Mouse (Mus musculus) embryonic facial prominence, embryonic 15.5 days (tissue): ENCODE data around the gene Ift20. TPM values are rescaled to one million over a fixed set of nuclear protein-coding genes. Genes with fewer than 3 reads are reported as not detected.

Experiments
- ATAC-seq: fragments of 200-750 bp; cut with Nextera tagmentation; 2 replicates; pipeline ENCODE4 v1.8.0; 2017; ENCODE audit warnings: low read depth, moderate TSS enrichment; ENCODE audit not compliant: insufficient number of reproducible peaks, low FRiP score, low TSS enrichment
- H3K27ac ChIP-seq: fragments of 300-500 bp; sonication (generic); replicated peaks from 2 replicates; pipeline ENCODE4 v1.5.1; 2015; ENCODE audit warnings: mild to moderate bottlenecking, inconsistent platforms
- H3K27me3 ChIP-seq: fragments of 300-500 bp; sonication (generic); 2 replicates; pipeline ENCODE4 v1.6.1; 2015; ENCODE audit warnings: inconsistent platforms
- H3K36me3 ChIP-seq: fragments of 300-500 bp; sonication (generic); 2 replicates; pipeline ENCODE4 v1.6.1; 2015; ENCODE audit warnings: mild to moderate bottlenecking, inconsistent platforms
- H3K4me1 ChIP-seq: fragments of 300-500 bp; sonication (generic); 2 replicates; pipeline ENCODE4 v1.6.1; 2015; ENCODE audit warnings: inconsistent platforms
- H3K4me2 ChIP-seq: fragments of 300-500 bp; sonication (generic); replicated peaks from 2 replicates; pipeline ENCODE4 v1.6.1; 2015; ENCODE audit warnings: mild to moderate bottlenecking, inconsistent platforms
- H3K4me3 ChIP-seq: fragments of 300-500 bp; sonication (generic); replicated peaks from 2 replicates; pipeline ENCODE4 v1.5.1; 2015; ENCODE audit warnings: mild to moderate bottlenecking, inconsistent platforms
- H3K9ac ChIP-seq: fragments of 300-500 bp; sonication (generic); 2 replicates; pipeline ENCODE4 v1.6.1; 2015; ENCODE audit warnings: inconsistent platforms
- H3K9me3 ChIP-seq: fragments of 300-500 bp; sonication (generic); replicated peaks from 2 replicates; pipeline ENCODE4 v1.6.1; 2016; ENCODE audit warnings: inconsistent platforms
- WGBS: fragments of 180-500 bp; shearing (Covaris S2); methylation state at CpG from one replicate; pipeline ENCODE4 v1.1.7; 2015; 5-methylcytosine and 5-hydroxymethylcytosine counted together
- polyA plus RNA-seq: library from polyadenylated mRNA; unstranded; fragments of >200 nt; fragmentation: Nextera tagmentation; extraction: Ambion mirVana; gene quantifications from 2 replicates; pipeline ENCODE4 v1.2.1, GENCODE M21; 2015

The Ift20 gene
- polyA plus RNA-seq, 1 experiment from 2014 or later: 187 TPM

DNA sequence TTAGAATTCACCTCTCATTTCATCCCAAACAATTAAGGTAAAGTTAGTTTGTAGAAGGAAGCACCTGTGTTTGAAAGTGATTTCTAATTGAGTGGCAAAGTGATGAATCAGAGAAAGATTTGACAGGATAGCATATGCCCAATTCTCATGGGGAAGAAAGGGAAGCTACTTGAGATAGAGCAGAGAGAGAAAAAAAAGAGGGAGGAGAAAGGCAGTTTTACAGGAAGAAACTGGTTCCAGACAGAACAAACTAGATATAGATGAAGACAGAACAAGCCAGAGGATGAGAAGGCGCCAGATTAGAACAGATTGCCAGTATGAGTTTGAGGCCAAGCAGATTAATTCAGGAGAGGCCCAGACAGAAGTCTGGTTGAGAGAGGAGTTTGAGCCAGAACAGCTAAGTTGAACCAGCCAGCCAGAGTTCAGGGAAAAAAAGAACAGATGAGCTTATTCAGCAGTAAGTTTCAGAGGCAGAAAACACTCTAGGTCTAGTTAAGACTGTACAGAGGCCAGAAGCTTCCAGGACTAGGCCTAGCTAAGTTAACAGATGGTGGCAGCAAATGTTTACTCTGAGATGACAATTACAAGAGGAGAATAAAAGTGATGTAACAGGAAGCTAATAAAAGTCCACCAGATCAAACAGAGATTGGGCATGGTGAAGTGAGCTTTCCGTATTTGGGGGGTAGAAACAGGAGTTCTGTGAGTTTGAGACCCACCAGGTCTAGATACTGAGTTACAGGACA is 11.7 kb downstream of the Ift20 start:
- no peak overlapping the region for H3K27ac ChIP-seq
- no peak overlapping the region for H3K9ac ChIP-seq
- no peak overlapping the region for H3K4me3 ChIP-seq
- H3K9me3 ChIP-seq: no peaks in the 10 kb centered on the region
- peaks cover 21% of the 10 kb centered on the region for H3K4me1 ChIP-seq
- no peaks in the 10 kb centered on the region for H3K27me3 ChIP-seq
- H3K36me3 ChIP-seq: peaks cover 21% of the 10 kb centered on the region; the same call in 1 of the 2 replicates
- ATAC-seq: no peak
- 89% methylated on average over 2 of the region's 2 CpGs for WGBS
- no peak overlapping the region for H3K4me2 ChIP-seq

DNA sequence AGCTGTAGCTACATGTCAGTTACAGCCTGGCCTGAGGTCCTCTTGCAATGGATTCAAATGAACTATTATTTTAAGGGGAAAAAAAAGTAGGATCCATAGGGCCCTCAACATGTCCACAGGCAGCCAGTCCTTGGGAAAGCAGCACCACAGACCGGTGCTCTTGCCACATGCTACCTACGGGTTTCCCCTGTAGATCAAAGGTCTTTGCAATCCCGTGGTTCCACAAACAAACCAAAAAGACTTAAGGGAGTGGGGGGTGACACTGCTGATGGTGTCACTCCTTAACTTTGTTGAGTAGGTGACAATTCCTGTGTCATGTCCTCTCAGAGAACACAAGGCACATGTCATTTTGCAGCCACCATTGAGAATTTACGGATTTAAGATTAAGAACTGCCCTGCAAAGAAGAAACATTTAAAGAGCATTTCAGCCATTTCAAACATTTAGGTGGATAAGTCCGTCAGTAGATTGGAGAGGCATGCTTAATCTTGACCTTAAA is 13.4 kb downstream of the Ift20 start:
- Histone ChIP-seq H3K4me1 (peaks cover 21% of the 10 kb centered on the region), H3K27ac (0 out of 2 replicates have a peak overlapping the region, but pooled peaks have one; percentile 81), H3K36me3 (peaks cover 9% of the 10 kb centered on the region; the same call in 1 of the 2 replicates), H3K9ac (peak overlapping the region; percentile 53), H3K9me3 (no peaks in the 10 kb centered on the region), H3K4me2 (peak overlapping the region; percentile 78), H3K27me3 (no peaks in the 10 kb centered on the region), H3K4me3 (peak overlapping the region; percentile 64)
- 10% methylated on average over 5 of the region's 5 CpGs for WGBS
- ATAC-seq: no peak

DNA sequence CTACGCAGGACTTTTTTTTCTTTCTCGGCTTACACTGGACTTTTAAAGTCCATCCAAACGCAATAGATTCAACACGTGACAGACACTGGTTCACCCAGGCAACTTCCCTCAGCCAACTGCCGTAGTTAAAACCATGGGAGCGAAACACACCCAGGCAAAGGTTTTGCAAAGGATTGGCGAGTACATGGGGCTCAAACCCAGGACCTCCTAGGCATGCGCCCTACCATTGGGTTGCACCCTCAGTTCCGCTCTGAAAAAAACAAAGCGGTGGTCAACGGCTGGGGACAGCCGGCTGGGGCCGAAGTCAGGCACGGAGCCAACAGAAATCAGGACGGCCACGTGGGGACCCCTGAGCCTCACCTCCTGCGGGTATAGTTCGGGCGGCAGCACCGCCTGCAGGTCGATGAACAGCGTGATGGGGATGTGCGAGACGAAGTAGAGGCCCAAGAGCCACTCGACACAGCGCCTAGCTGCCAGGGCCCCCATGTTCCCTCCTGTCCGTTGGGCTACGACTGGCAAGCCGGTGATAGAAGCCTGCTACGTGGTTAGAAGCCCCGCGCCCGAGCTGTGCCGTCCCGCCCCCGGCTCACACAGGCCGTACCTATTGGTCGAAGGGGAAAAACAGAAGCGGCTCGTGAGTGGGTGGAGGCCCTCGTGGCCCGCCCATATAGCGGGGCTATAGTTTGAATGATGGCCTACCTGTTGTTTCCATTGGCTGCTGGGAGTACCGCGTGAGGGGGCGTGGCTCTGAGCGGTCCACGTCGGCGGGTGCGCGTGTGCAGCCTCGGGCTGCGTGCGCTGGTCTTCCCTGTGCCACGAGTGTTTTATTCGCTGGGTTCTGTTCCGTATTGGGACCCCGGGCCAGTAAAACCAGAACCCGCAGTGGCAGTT is 14.3 kb downstream of the Ift20 start, which contains the start of gene Tmem97:
TSS of gene Tmem97 (minus strand) at position 610 of the 891 bp plus-strand sequence.
- H3K9ac ChIP-seq: peak within 1 kb of the TSS; percentile 53
- peak; percentile 100 for ATAC-seq
- under 1% methylated on average over 60 of the region's 60 CpGs for WGBS
- peak within 1 kb of the TSS; percentile 64 for H3K4me3 ChIP-seq
- no peaks in the 10 kb centered on the region for H3K27me3 ChIP-seq
- H3K27ac ChIP-seq: peak within 1 kb of the TSS; percentile 81
- H3K4me1 ChIP-seq: peaks cover 21% of the 10 kb centered on the region
- no peaks in the 10 kb centered on the region for H3K9me3 ChIP-seq
- peaks cover 4% of the 10 kb centered on the region; the same call in 1 of the 2 replicates for H3K36me3 ChIP-seq
- H3K4me2 ChIP-seq: peak within 1 kb of the TSS; percentile 78

DNA sequence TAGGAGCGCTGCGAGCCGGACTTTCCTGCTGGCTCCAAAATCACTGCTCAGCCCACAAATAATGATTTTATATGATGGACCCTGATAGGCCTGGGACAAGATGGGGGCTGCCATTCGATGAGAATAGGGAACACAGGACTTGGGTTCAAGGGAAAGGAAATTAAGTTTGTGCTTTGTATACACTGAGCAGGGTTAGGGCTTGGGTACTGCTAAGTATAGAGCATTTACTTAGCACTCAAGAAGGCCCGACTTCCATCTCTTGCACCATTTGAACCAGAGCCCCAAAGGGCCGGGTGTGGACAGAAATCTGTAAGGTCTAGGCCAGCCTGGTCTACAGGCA is 14.9 kb downstream of the Ift20 start:
- Histone ChIP-seq H3K27ac (peak overlapping the region; percentile 81; the same call in 1 of the 2 replicates), H3K36me3 (no peaks in the 10 kb centered on the region), H3K9me3 (no peaks in the 10 kb centered on the region), H3K4me3 (peak overlapping the region; percentile 64), H3K9ac (peak overlapping the region; percentile 40), H3K4me2 (peak overlapping the region; percentile 78), H3K27me3 (no peaks in the 10 kb centered on the region), H3K4me1 (peaks cover 21% of the 10 kb centered on the region)
- 32% methylated on average over 6 of the region's 6 CpGs for WGBS
- ATAC-seq: 0 out of 2 replicates have a peak, but pooled peaks have one; percentile 5

- Histone ChIP-seq H3K4me2 (no peak overlapping the region), H3K27me3 (no peaks in the 10 kb centered on the region), H3K4me3 (no peak overlapping the region), H3K36me3 (no peaks in the 10 kb centered on the region), H3K9ac (no peak overlapping the region), H3K4me1 (0 out of 2 replicates have a peak, but pooled peaks cover 3% of the 10 kb centered on the region), H3K9me3 (no peaks in the 10 kb centered on the region), H3K27ac (no peak overlapping the region)
- 87% methylated on average over 3 of the region's 3 CpGs for WGBS
- no peak for ATAC-seq
Measured at GRCm38 (mm10) chr11:78555623-78556022, 19.5 kb downstream of the Ift20 start.

- Histone ChIP-seq H3K27me3 (no peaks in the 10 kb centered on the region), H3K27ac (no peak overlapping the region), H3K4me3 (no peak overlapping the region), H3K4me2 (no peak overlapping the region), H3K9ac (no peak overlapping the region), H3K36me3 (no peaks in the 10 kb centered on the region), H3K9me3 (no peaks in the 10 kb centered on the region), H3K4me1 (0 out of 2 replicates have a peak, but pooled peaks cover 1% of the 10 kb centered on the region)
- no peak for ATAC-seq
- WGBS: 76% methylated on average over 4 of the region's 4 CpGs
Measured at GRCm38 (mm10) chr11:78556070-78556469, 19.9 kb downstream of the Ift20 start.

GRCm38 (mm10) chr11:78557241-78557640 is 21.1 kb downstream of the Ift20 start:
- H3K9me3 ChIP-seq: no peaks in the 10 kb centered on the region
- H3K9ac ChIP-seq: no peak overlapping the region
- H3K4me2 ChIP-seq: no peak overlapping the region
- H3K27ac ChIP-seq: no peak overlapping the region
- no peak overlapping the region for H3K4me3 ChIP-seq
- H3K36me3 ChIP-seq: no peaks in the 10 kb centered on the region
- H3K4me1 ChIP-seq: no peaks in the 10 kb centered on the region
- WGBS: 52% methylated on average over 8 of the region's 8 CpGs
- no peak for ATAC-seq
- H3K27me3 ChIP-seq: no peaks in the 10 kb centered on the region

DNA sequence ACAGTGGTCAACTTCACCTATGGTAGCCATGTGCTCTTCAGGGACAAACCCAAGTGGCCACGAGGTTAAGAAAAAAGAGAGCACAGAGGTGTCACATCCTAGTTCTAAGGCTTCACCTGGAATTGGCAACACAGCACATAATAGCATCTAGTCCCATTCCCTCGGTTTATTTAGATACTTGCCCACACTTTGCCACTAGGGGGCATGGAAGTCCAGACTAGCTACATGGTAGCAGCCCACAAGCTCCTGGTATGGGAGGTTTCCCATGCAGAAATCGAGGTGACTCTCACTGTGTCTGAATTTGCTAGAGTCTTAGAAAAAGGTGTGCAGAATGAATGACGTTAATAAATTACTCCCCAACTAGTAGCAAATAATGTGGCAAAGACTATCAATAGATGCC is 24.3 kb downstream of the Ift20 start:
- H3K27ac ChIP-seq: no peak overlapping the region
- no peaks in the 10 kb centered on the region for H3K9me3 ChIP-seq
- no peaks in the 10 kb centered on the region for H3K36me3 ChIP-seq
- H3K9ac ChIP-seq: no peak overlapping the region
- H3K4me2 ChIP-seq: no peak overlapping the region
- H3K4me1 ChIP-seq: no peaks in the 10 kb centered on the region
- no peak for ATAC-seq
- H3K4me3 ChIP-seq: no peak overlapping the region
- 18% methylated on average over 4 of the region's 4 CpGs for WGBS
- H3K27me3 ChIP-seq: no peaks in the 10 kb centered on the region

DNA sequence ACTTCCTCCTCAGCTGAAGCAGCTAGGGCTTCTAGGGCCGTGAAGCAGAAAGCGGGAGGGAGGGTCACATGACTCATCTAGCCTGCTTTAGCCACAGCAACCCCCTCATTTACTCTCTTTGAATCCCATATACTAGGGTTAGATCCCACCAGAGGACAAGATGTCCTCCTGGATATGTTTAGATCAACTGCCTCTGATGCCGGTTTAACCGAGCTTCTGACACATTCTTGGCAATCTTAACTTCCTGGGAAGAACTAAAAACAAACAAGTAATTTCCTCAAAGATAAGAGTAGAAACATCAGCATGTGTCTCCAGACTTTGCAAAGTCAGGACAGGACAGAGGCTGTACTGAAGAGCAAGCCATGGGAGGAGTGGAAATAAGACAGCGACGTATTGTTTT is 30.6 kb downstream of the Ift20 start:
- no peak overlapping the region for H3K4me2 ChIP-seq
- ATAC-seq: no peak
- H3K9ac ChIP-seq: no peak overlapping the region
- H3K4me3 ChIP-seq: no peak overlapping the region
- H3K27me3 ChIP-seq: no peaks in the 10 kb centered on the region
- no peak overlapping the region; the same call in 1 of the 2 replicates for H3K27ac ChIP-seq
- peaks cover 14% of the 10 kb centered on the region; the same call in 1 of the 2 replicates for H3K36me3 ChIP-seq
- 54% methylated on average over 6 of the region's 6 CpGs for WGBS
- H3K9me3 ChIP-seq: no peaks in the 10 kb centered on the region
- no peaks in the 10 kb centered on the region for H3K4me1 ChIP-seq

- H3K9me3 ChIP-seq: no peaks in the 10 kb centered on the region
- 86% methylated on average over 6 of the region's 6 CpGs for WGBS
- no peak for ATAC-seq
- H3K27ac ChIP-seq: no peak overlapping the region
- H3K9ac ChIP-seq: no peak overlapping the region
- H3K4me3 ChIP-seq: no peak overlapping the region
- no peak overlapping the region for H3K4me2 ChIP-seq
- H3K4me1 ChIP-seq: no peaks in the 10 kb centered on the region
- H3K27me3 ChIP-seq: no peaks in the 10 kb centered on the region
- peaks cover 23% of the 10 kb centered on the region for H3K36me3 ChIP-seq
Measured at GRCm38 (mm10) chr11:78567614-78568013, 31.5 kb downstream of the Ift20 start.

- no peaks in the 10 kb centered on the region for H3K9me3 ChIP-seq
- WGBS: 85% methylated on average over 10 of the region's 10 CpGs
- H3K27me3 ChIP-seq: no peaks in the 10 kb centered on the region
- H3K9ac ChIP-seq: no peak overlapping the region
- no peak overlapping the region for H3K27ac ChIP-seq
- peaks cover 29% of the 10 kb centered on the region for H3K36me3 ChIP-seq
- no peak overlapping the region for H3K4me2 ChIP-seq
- H3K4me1 ChIP-seq: no peaks in the 10 kb centered on the region
- ATAC-seq: no peak
- no peak overlapping the region for H3K4me3 ChIP-seq
Measured at GRCm38 (mm10) chr11:78568827-78569226, 32.7 kb downstream of the Ift20 start.
